Mouse (Mus musculus) inflammation-experienced regulatory T-cells, adult 6 months (primary cell): ENCODE results near the gene Gm2000. TPM values are rescaled to one million over a fixed set of nuclear protein-coding genes. Genes with fewer than 3 reads are reported as not detected.
"Not testable (repeated sequence)": the region's sequence is repeated elsewhere in the genome, so short reads cannot be mapped to it uniquely, and the experiment has no call there.

Experiments used
- ATAC-seq: one replicate; pipeline ENCODE4 v1.8.0; 2017
- polyA plus RNA-seq, 3 experiments: library from polyadenylated mRNA; unstranded; fragments of 100-300 nt; shearing (Covaris generic); gene quantifications; one replicate each; pipeline ENCODE4 v1.2.1; 2017

Gm2000 gene
- 1,000 to 10,000 TPM; 1,993 to 3,267 (median 2,370) TPM for polyA plus RNA-seq

GRCm38 (mm10) chr1:156365740-156366139, at the start of gene Gm2000:
Gm2000 (plus strand) TSS chr1:156366040.
- ATAC-seq, result no peak

GRCm38 (mm10) chr1:156323126-156323525, 42.7 kb upstream of the Gm2000 start:
- ATAC-seq, result no peak

- no peak for ATAC-seq
Observed at GRCm38 (mm10) chr1:156340847-156341246, 25.0 kb upstream of the Gm2000 start.

- ATAC-seq, result no peak
Observed at GRCm38 (mm10) chr1:156344433-156344832, 21.4 kb upstream of the Gm2000 start.

GRCm38 (mm10) chr1:156345633-156346032, 20.2 kb upstream of the Gm2000 start:
- no peak for ATAC-seq

- no peak for ATAC-seq
Observed at GRCm38 (mm10) chr1:156349031-156349430, 16.8 kb upstream of the Gm2000 start.

- no peak for ATAC-seq
Observed at GRCm38 (mm10) chr1:156350441-156350840, 15.4 kb upstream of the Gm2000 start.

- ATAC-seq, result no peak
Observed at GRCm38 (mm10) chr1:156352466-156352865, 13.4 kb upstream of the Gm2000 start.

- no peak for ATAC-seq
Observed at GRCm38 (mm10) chr1:156381217-156381616, 15.4 kb downstream of the Gm2000 start.

GRCm38 (mm10) chr1:156386232-156386631, 20.4 kb downstream of the Gm2000 start:
- no peak for ATAC-seq

- no peak for ATAC-seq
Observed at GRCm38 (mm10) chr1:156386880-156387279, 21.0 kb downstream of the Gm2000 start.

- no peak for ATAC-seq
Observed at GRCm38 (mm10) chr1:156393148-156393547, 27.3 kb downstream of the Gm2000 start.

GRCm38 (mm10) chr1:156400159-156400558, 34.3 kb downstream of the Gm2000 start:
- ATAC-seq, result not testable (repeated sequence)

- ATAC-seq, result no peak
Observed at GRCm38 (mm10) chr1:156402491-156402890, 36.7 kb downstream of the Gm2000 start.

GRCm38 (mm10) chr1:156403251-156403650, 37.4 kb downstream of the Gm2000 start:
- no peak for ATAC-seq

- ATAC-seq, result peak; percentile 58
Observed at GRCm38 (mm10) chr1:156408004-156408403, 42.2 kb downstream of the Gm2000 start.

GRCm38 (mm10) chr1:156408521-156408920, 42.7 kb downstream of the Gm2000 start:
- no peak for ATAC-seq

Other genes starting within 250 kb of the Gm2000 start
- not detected for gene Fam163a, start 161.0 kb upstream of the Gm2000 start, polyA plus RNA-seq
- not detected for gene Tdrd5, start 62.4 kb upstream of the Gm2000 start, polyA plus RNA-seq
- not detected for gene Nphs2, start 55.3 kb upstream of the Gm2000 start, polyA plus RNA-seq
- gene Axdnd1, start 55.1 kb downstream of the Gm2000 start, polyA plus RNA-seq, result 1 to 10 TPM in 1 of 3 experiments, under 1 TPM in 2; 0.34 to 1.0 (median 0.69) TPM
- 10 to 100 TPM; 48.8 to 63.8 (median 56.9) TPM for gene Soat1, start 108.3 kb downstream of the Gm2000 start, polyA plus RNA-seq
- gene Gm10031, start 158.0 kb downstream of the Gm2000 start, polyA plus RNA-seq, result 1 to 10 TPM in 2 of 3 experiments, under 1 TPM in 1; 0.90 to 8.2 (median 7.2) TPM
- 1 to 10 TPM; 2.8 to 6.1 (median 4.6) TPM for gene Abl2, start 192.7 kb downstream of the Gm2000 start, polyA plus RNA-seq